Mouse (Mus musculus) megakaryocyte-erythroid progenitor cell, adult 5 weeks (primary cell): ENCODE results near the gene Cul9. TPM values are rescaled to one million over a fixed set of nuclear protein-coding genes. Genes with fewer than 3 reads are reported as not detected.

Experiments
- polyA plus RNA-seq: library from polyadenylated mRNA; stranded (reverse); fragments of >175 nt; gene quantifications from 2 replicates; pipeline ENCODE4 v1.2.3, GENCODE M21; 2012

The Cul9 gene
- 23.6 and 36.5 TPM in 2 replicates for polyA plus RNA-seq

DNA sequence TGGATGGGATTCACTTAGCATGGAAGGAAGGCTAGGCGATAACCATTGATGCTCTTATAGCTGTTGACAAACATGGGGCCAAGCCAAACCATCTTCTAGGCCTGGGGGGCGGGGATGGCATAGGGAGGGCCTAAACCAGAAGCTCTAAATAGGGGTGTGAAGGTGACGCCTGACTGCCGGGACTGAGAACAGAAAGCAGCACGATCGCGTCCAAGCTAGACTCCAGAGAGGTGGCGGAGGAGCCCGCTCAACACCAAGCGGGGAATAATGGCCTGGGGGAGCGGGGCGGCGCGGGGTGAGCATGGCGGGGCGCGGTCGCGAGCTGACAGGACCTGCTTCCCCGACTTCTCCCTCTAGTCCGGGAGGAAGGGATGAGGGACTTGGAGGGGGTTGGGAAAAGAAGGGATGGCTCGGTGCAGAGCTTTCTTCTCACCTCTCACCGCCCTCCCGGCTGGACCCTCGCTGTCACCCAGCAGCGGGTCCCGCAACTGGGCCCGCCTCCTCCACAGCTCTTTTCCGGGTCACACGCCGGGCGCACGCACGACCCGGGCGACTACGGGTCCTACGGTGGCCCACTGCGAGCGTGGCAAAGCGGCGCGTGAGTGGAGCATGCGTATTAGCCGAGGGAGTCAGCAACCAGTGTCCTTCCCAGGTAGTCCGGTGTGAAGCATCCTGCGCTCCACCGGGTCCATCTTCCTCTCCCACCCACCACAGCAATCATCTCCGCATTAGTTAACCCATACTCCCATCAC lies at the start of gene Cul9:
TSS of gene Cul9 (minus strand) at position 576 of the 752 bp plus-strand sequence.

DNA sequence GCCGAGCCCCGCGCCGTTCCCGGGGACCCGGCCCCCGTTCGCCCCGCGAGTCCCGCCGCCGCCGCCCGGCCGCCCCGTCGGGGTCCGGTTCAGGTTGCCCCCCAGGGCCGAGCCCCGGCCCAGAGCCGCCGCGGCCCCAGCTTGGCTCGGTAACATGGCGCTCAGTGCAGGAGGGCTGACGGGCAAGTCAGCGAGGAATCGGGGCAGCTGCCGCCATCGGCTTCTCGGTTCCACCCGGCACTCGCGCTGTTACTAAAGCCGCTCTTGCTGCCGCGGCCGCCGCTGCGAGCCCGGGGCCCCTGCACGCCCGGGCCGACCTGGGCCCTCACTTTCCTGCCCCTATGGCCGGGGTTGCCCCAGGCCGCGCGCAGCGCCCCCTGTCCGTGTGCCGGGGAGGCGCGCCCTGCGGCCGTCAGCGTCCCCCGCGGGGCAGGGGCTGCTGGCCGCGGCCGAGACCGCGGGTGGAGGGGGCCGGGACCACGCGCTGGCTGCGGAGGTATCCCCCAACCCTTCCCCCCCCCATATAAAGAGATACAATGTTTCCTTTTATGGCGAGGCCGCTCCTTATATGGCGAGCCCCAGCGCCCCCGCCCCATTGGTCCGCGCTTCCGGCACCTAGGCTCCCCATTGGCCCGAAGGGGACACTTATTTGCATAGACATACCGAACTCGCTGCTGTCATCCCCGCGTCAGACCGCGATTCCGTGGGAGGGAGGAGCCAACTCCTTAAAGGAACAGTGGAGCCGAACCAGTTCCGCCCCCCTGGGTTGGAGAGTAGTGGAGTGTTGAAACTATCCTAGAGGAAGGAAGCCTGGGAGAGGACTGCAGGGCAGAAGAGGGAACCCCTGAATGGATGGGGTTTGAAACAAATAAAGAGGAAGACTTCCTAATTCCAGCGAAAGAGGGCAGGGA lies 9.7 kb upstream of the Cul9 start, which contains the start of gene Srf:
TSS of gene Srf (minus strand) at position 503 of the 911 bp plus-strand sequence.

DNA sequence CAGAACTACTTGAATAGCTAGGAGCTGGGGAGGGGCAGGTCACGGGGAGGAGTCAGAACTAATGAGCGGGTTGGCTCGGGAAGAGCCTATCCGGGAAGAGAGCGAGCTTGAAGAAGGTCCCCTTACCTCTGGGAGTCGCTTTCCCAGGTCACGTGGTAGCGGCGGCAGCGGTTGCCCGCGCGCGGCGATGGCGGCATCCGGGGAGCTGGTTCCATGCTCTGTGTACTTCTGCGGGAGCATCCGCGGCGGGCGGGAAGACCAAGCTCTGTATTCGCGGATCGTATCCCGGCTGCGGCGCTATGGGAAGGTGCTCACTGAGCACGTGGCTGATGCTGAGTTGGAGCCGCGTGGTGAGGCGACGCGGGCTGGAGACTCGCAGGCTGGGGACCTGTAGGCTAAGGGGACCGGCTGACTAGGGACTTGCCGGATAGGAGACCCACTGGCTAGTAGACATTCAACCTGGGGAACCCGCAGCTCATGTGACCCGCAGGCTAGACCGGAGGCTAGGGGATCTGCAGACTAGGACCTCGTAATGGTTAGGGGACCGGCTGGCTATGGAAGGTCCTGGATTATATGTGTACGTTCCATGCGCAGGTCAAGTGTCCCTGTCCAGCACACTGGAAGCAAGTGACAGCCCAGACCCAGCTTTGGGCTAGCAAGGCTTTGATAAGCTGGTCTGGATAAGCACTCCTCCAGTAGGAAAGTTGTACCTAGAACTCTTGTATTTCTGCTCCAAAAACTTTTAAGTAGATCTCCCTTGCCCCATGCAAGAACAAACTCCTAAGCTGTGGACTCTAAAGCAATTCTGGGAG lies 49.4 kb downstream of the Cul9 start, which contains the start of gene Dnph1:
TSS of gene Dnph1 (plus strand) at position 89 of the 812 bp plus-strand sequence.

DNA sequence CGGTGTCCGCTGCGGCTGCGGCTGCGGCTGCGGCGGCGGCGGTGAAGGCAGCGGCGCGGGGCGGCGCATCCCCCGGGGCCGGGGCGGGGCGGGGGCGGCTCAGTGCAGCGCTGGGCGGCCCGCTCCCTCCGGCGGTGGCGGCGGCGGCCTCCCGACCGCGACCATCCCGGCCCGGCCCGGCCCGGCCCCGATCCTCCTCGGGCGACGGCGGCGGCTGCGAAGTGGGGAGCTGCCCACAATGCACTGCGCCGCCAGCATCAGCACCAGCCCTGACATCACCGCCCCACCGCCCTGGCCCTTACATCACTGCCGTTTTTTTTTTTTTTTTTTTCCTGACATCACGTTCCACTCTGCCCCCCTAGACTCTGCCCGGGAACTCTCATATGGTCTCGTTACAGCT lies 58.8 kb downstream of the Cul9 start, which contains the start of gene Ttbk1:
TSS of gene Ttbk1 (minus strand) at position 245 of the 400 bp plus-strand sequence.

Other genes starting within 250 kb of the Cul9 start
- 0.73 and 0.76 TPM in 2 replicates for gene Dlk2, start 249.0 kb downstream of the Cul9 start, polyA plus RNA-seq
- gene Abcc10, start 218.0 kb downstream of the Cul9 start, polyA plus RNA-seq, result 6.9 and 8.7 TPM in 2 replicates
- 1.9 and 4.1 TPM in 2 replicates for gene Zfp318, start 162.7 kb downstream of the Cul9 start, polyA plus RNA-seq
- gene Crip3, start 117.5 kb downstream of the Cul9 start, polyA plus RNA-seq, result not detected in 2 replicates
- gene Slc22a7, start 107.9 kb downstream of the Cul9 start, polyA plus RNA-seq, result not detected in 2 replicates
- 0.12 and 0.29 TPM in 2 replicates for gene Ttbk1, start 58.7 kb downstream of the Cul9 start, polyA plus RNA-seq
- 30.7 and 40.0 TPM in 2 replicates for gene Dnph1, start 49.7 kb downstream of the Cul9 start, polyA plus RNA-seq
- 174 and 199 TPM in 2 replicates for gene Srf, start 9.8 kb upstream of the Cul9 start, polyA plus RNA-seq
- 4.9 and 8.5 TPM in 2 replicates for gene Ptk7, start 83.1 kb upstream of the Cul9 start, polyA plus RNA-seq
- gene Klc4, start 99.6 kb upstream of the Cul9 start, polyA plus RNA-seq, result 23.7 and 24.4 TPM in 2 replicates
- 618 and 740 TPM in 2 replicates for gene Mrpl2, start 99.8 kb upstream of the Cul9 start, polyA plus RNA-seq
- gene Cul7, start 103.9 kb upstream of the Cul9 start, polyA plus RNA-seq, result 44.9 and 63.5 TPM in 2 replicates
- 34.7 and 49.3 TPM in 2 replicates for gene Rrp36, start 128.0 kb upstream of the Cul9 start, polyA plus RNA-seq
- 117 and 127 TPM in 2 replicates for gene Mea1, start 132.4 kb upstream of the Cul9 start, polyA plus RNA-seq
- 207 and 208 TPM in 2 replicates for gene Klhdc3, start 134.5 kb upstream of the Cul9 start, polyA plus RNA-seq
- gene Ppp2r5d, start 158.7 kb upstream of the Cul9 start, polyA plus RNA-seq, result 75.2 and 77.5 TPM in 2 replicates
- 60.6 and 61.7 TPM in 2 replicates for gene Pex6, start 165.1 kb upstream of the Cul9 start, polyA plus RNA-seq
- gene Gnmt, start 182.8 kb upstream of the Cul9 start, polyA plus RNA-seq, result 0.31 and 0.82 TPM in 2 replicates
- gene Cnpy3, start 205.8 kb upstream of the Cul9 start, polyA plus RNA-seq, result 258 and 301 TPM in 2 replicates
- gene Ptcra, start 217.3 kb upstream of the Cul9 start, polyA plus RNA-seq, result 0.25 TPM in 1 of 2 replicates, not detected in the other
- 143 and 146 TPM in 2 replicates for gene 2310039H08Rik, start 226.2 kb upstream of the Cul9 start, polyA plus RNA-seq
- gene Rpl7l1, start 236.3 kb upstream of the Cul9 start, polyA plus RNA-seq, result 7.7 and 8.4 TPM in 2 replicates